Mouse (Mus musculus): ENCODE measurements at regions not wholly inside any gene's neighbourhood (a gene's known extent, or its start where the extent isn't known, plus 50 kb on each side); places are given as distances from the start of the nearest gene placed in this dataset.
"Not testable (repeated sequence)": the region's sequence is repeated elsewhere in the genome, so short reads cannot be mapped to it uniquely, and the experiment has no call there.

GRCm38 (mm10) chr17:55186361-55186760 lies 258.8 kb upstream of the St6gal2 start:
- no peak overlapping the region for H3K4me3 ChIP-seq
- H3K27ac ChIP-seq (replicated peaks), result no peak overlapping the region
- H3K9me3 ChIP-seq, result no peaks in the 10 kb centered on the region
- no peak overlapping the region for H3K4me2 ChIP-seq (replicated peaks)
- no peak for ATAC-seq (ENCODE audit: low FRiP score, low read depth)
- WGBS, result 89% methylated on average over 3 of the region's 3 CpGs
- no peak overlapping the region for H3K9ac ChIP-seq (replicated peaks)
- no peaks in the 10 kb centered on the region for H3K36me3 ChIP-seq
- H3K27me3 ChIP-seq, result no peaks in the 10 kb centered on the region
- H3K4me1 ChIP-seq, result no peaks in the 10 kb centered on the region

GRCm38 (mm10) chr17:55186826-55187225 lies 258.4 kb upstream of the St6gal2 start:
- Histone ChIP-seq H3K4me1 (no peaks in the 10 kb centered on the region), H3K36me3 (no peaks in the 10 kb centered on the region), H3K27ac (replicated peaks) (no peak overlapping the region), H3K9ac (replicated peaks) (no peak overlapping the region), H3K4me2 (replicated peaks) (no peak overlapping the region), H3K4me3 (no peak overlapping the region), H3K9me3 (no peaks in the 10 kb centered on the region), H3K27me3 (no peaks in the 10 kb centered on the region)
- no peak for ATAC-seq (ENCODE audit: low FRiP score, low read depth)
- WGBS, result 77% methylated on average over 3 of the region's 3 CpGs

GRCm38 (mm10) chr17:55206585-55206984 lies 238.6 kb upstream of the St6gal2 start:
- H3K27me3 ChIP-seq, result no peaks in the 10 kb centered on the region
- no peaks in the 10 kb centered on the region for H3K9me3 ChIP-seq
- H3K4me2 ChIP-seq (replicated peaks), result no peak overlapping the region
- H3K36me3 ChIP-seq, result no peaks in the 10 kb centered on the region
- no peak overlapping the region for H3K4me3 ChIP-seq
- H3K9ac ChIP-seq (replicated peaks), result no peak overlapping the region
- WGBS, result 92% methylated on average over 1 of the region's 1 CpGs
- no peaks in the 10 kb centered on the region for H3K4me1 ChIP-seq
- no peak for ATAC-seq (ENCODE audit: low FRiP score, low read depth)
- no peak overlapping the region for H3K27ac ChIP-seq (replicated peaks)

GRCm38 (mm10) chr17:55218176-55219099 lies 226.7 kb upstream of the St6gal2 start:
- 84% methylated on average over 8 of the region's 8 CpGs for WGBS
- ATAC-seq (ENCODE audit: low FRiP score, low read depth); H3K4me3 ChIP-seq; H3K27ac ChIP-seq (replicated peaks); H3K27me3 ChIP-seq; H3K36me3 ChIP-seq; H3K4me2 ChIP-seq (replicated peaks); H3K9me3 ChIP-seq; H3K9ac ChIP-seq (replicated peaks); H3K4me1 ChIP-seq: not testable (repeated sequence)

- Histone ChIP-seq H3K9ac (replicated peaks) (no peak overlapping the region), H3K4me1 (no peaks in the 10 kb centered on the region), H3K9me3 (no peaks in the 10 kb centered on the region), H3K27me3 (no peaks in the 10 kb centered on the region), H3K27ac (replicated peaks) (no peak overlapping the region), H3K36me3 (no peaks in the 10 kb centered on the region), H3K4me3 (no peak overlapping the region), H3K4me2 (replicated peaks) (no peak overlapping the region)
- ATAC-seq (ENCODE audit: low FRiP score, low read depth), result no peak
- WGBS, result 85% methylated on average over 3 of the region's 3 CpGs
These were observed 221.1 kb upstream of the St6gal2 start for GRCm38 (mm10) chr17:55224058-55224457.

GRCm38 (mm10) chr17:55234262-55234661 lies 210.9 kb upstream of the St6gal2 start:
- no peak overlapping the region for H3K4me2 ChIP-seq (replicated peaks)
- ATAC-seq (ENCODE audit: low FRiP score, low read depth), result peak; percentile 27; the same call in 1 of the 2 replicates
- WGBS, result 69% methylated on average over 4 of the region's 4 CpGs

GRCm38 (mm10) chr17:55262638-55263037 lies 182.5 kb upstream of the St6gal2 start:
- Histone ChIP-seq H3K4me3 (no peak overlapping the region), H3K9ac (replicated peaks) (no peak overlapping the region), H3K27me3 (no peaks in the 10 kb centered on the region), H3K9me3 (no peaks in the 10 kb centered on the region), H3K4me1 (no peaks in the 10 kb centered on the region), H3K27ac (replicated peaks) (no peak overlapping the region), H3K36me3 (no peaks in the 10 kb centered on the region), H3K4me2 (replicated peaks) (no peak overlapping the region)
- WGBS, result 93% methylated on average over 2 of the region's 2 CpGs
- ATAC-seq (ENCODE audit: low FRiP score, low read depth), result no peak

More at GRCm38 (mm10) chr17:55234262-55234661, 210.9 kb upstream of the St6gal2 start:
- Histone ChIP-seq H3K4me1 (no peaks in the 10 kb centered on the region), H3K36me3 (no peaks in the 10 kb centered on the region), H3K4me3 (no peak overlapping the region), H3K27ac (replicated peaks) (no peak overlapping the region), H3K9ac (replicated peaks) (no peak overlapping the region), H3K9me3 (no peaks in the 10 kb centered on the region), H3K27me3 (no peaks in the 10 kb centered on the region)

GRCm38 (mm10) chr17:55276541-55276940 lies 168.6 kb upstream of the St6gal2 start:
- Histone ChIP-seq H3K4me2 (replicated peaks) (no peak overlapping the region), H3K4me3 (no peak overlapping the region), H3K36me3 (no peaks in the 10 kb centered on the region), H3K27me3 (no peaks in the 10 kb centered on the region), H3K9me3 (no peaks in the 10 kb centered on the region), H3K4me1 (no peaks in the 10 kb centered on the region), H3K27ac (replicated peaks) (no peak overlapping the region), H3K9ac (replicated peaks) (no peak overlapping the region)
- 75% methylated on average over 1 of the region's 1 CpGs for WGBS
- no peak for ATAC-seq (ENCODE audit: low FRiP score, low read depth)

- no peaks in the 10 kb centered on the region for H3K27me3 ChIP-seq
- no peaks in the 10 kb centered on the region for H3K9me3 ChIP-seq
- H3K4me3 ChIP-seq, result no peak overlapping the region
- ATAC-seq (ENCODE audit: low FRiP score, low read depth), result no peak
- no peak overlapping the region for H3K9ac ChIP-seq (replicated peaks)
- H3K36me3 ChIP-seq, result no peaks in the 10 kb centered on the region
- no peaks in the 10 kb centered on the region for H3K4me1 ChIP-seq
- no peak overlapping the region for H3K4me2 ChIP-seq (replicated peaks)
- H3K27ac ChIP-seq (replicated peaks), result no peak overlapping the region
These were observed 163.9 kb upstream of the St6gal2 start for GRCm38 (mm10) chr17:55281276-55281675.

- 58% methylated on average over 1 of the region's 1 CpGs for WGBS
- no peak overlapping the region for H3K4me2 ChIP-seq (replicated peaks)
- no peak for ATAC-seq (ENCODE audit: low FRiP score, low read depth)
- no peak overlapping the region for H3K9ac ChIP-seq (replicated peaks)
- H3K9me3 ChIP-seq, result no peaks in the 10 kb centered on the region
- no peak overlapping the region for H3K4me3 ChIP-seq
- H3K27me3 ChIP-seq, result no peaks in the 10 kb centered on the region
- no peak overlapping the region for H3K27ac ChIP-seq (replicated peaks)
- H3K36me3 ChIP-seq, result no peaks in the 10 kb centered on the region
- H3K4me1 ChIP-seq, result no peaks in the 10 kb centered on the region
These were observed 156.6 kb upstream of the St6gal2 start for GRCm38 (mm10) chr17:55288589-55288988.

- Histone ChIP-seq H3K9ac (replicated peaks) (no peak overlapping the region), H3K4me3 (no peak overlapping the region), H3K27me3 (no peaks in the 10 kb centered on the region), H3K27ac (replicated peaks) (no peak overlapping the region), H3K36me3 (no peaks in the 10 kb centered on the region), H3K4me1 (no peaks in the 10 kb centered on the region), H3K4me2 (replicated peaks) (no peak overlapping the region), H3K9me3 (no peaks in the 10 kb centered on the region)
- ATAC-seq (ENCODE audit: low FRiP score, low read depth), result no peak
- 85% methylated on average over 2 of the region's 2 CpGs for WGBS
These were observed 152.5 kb upstream of the St6gal2 start for GRCm38 (mm10) chr17:55292656-55293055.

- no peaks in the 10 kb centered on the region for H3K36me3 ChIP-seq
- no peak overlapping the region for H3K9ac ChIP-seq (replicated peaks)
- no peaks in the 10 kb centered on the region for H3K9me3 ChIP-seq
- H3K27ac ChIP-seq (replicated peaks), result no peak overlapping the region
- 76% methylated on average over 2 of the region's 2 CpGs for WGBS
- no peaks in the 10 kb centered on the region for H3K4me1 ChIP-seq
- H3K4me3 ChIP-seq, result no peak overlapping the region
- no peaks in the 10 kb centered on the region for H3K27me3 ChIP-seq
- no peak overlapping the region for H3K4me2 ChIP-seq (replicated peaks)
- ATAC-seq (ENCODE audit: low FRiP score, low read depth), result no peak
These were observed 148.5 kb upstream of the St6gal2 start for GRCm38 (mm10) chr17:55296701-55297100.

GRCm38 (mm10) chr17:55298852-55299251 lies 146.3 kb upstream of the St6gal2 start:
- no peak for ATAC-seq (ENCODE audit: low FRiP score, low read depth)
- Histone ChIP-seq H3K27ac (replicated peaks) (no peak overlapping the region), H3K9ac (replicated peaks) (no peak overlapping the region), H3K36me3 (no peaks in the 10 kb centered on the region), H3K27me3 (no peaks in the 10 kb centered on the region), H3K9me3 (no peaks in the 10 kb centered on the region), H3K4me3 (no peak overlapping the region), H3K4me2 (replicated peaks) (no peak overlapping the region), H3K4me1 (no peaks in the 10 kb centered on the region)
- 86% methylated on average over 1 of the region's 1 CpGs for WGBS
